Comparison of ENCODE assay signal across 8 mouse cellular contexts in genomic region chr7:120977063-120977462, GRCm38 (mm10). TPM values are rescaled to one million over a fixed set of nuclear protein-coding genes. Genes with fewer than 3 reads are reported as not detected.
DNase-seq lines count a peak whose midpoint lies in the region; ATAC-seq lines count a peak whose summit lies in the region.

No protein-coding gene starts in this region.

- H3K4me2 ChIP-seq in forebrain, embryonic 14.5 days (ENCODE audit: low read length), result no peak overlapping the region
- no peak overlapping the region for H3K4me2 ChIP-seq in forebrain, embryonic 12.5 days
- peak overlapping the region; percentile 7 for H3K4me2 ChIP-seq in heart, embryonic 14.5 days (ENCODE audit: low read length)
- peak overlapping the region; percentile 93; the same call in 1 of the 2 replicates for H3K4me2 ChIP-seq in liver, embryonic 15.5 days

- peak; percentile 80 for DNase-seq in forebrain, embryonic 14.5 days (ENCODE audit: low spot score)
- peak; percentile 70 for DNase-seq in 416B (ENCODE audit: low read depth)
- DNase-seq in urinary bladder, postnatal 25 days (ENCODE audit: low spot score), result no peak
- no peak for DNase-seq in adrenal gland, adult 8-10 months
- DNase-seq in cerebellum, adult 9-10 months, result no peak

- no peaks in the 10 kb centered on the region for H3K36me3 ChIP-seq in forebrain, embryonic 14.5 days (ENCODE audit: control insufficient read depth, insufficient read depth, low read length)
- no peaks in the 10 kb centered on the region for H3K36me3 ChIP-seq in forebrain, embryonic 12.5 days (replicated peaks)
- no peaks in the 10 kb centered on the region for H3K36me3 ChIP-seq in heart, embryonic 14.5 days (ENCODE audit: control insufficient read depth, insufficient read depth, low read length)
- H3K36me3 ChIP-seq in liver, embryonic 15.5 days (replicated peaks), result peaks cover 14% of the 10 kb centered on the region; the same call in 1 of the 2 replicates

- H3K9ac ChIP-seq in forebrain, embryonic 14.5 days (ENCODE audit: low read length), result no peak overlapping the region
- no peak overlapping the region for H3K9ac ChIP-seq in forebrain, embryonic 12.5 days
- H3K9ac ChIP-seq in heart, embryonic 14.5 days (ENCODE audit: low read length), result no peak overlapping the region
- H3K9ac ChIP-seq in liver, embryonic 15.5 days, result no peak overlapping the region

- H3K4me1 ChIP-seq in forebrain, embryonic 14.5 days (ENCODE audit: control insufficient read depth, insufficient read depth, low read length), result peaks cover 19% of the 10 kb centered on the region
- H3K4me1 ChIP-seq in forebrain, embryonic 12.5 days, result peaks cover 24% of the 10 kb centered on the region
- peaks cover 4 to 26% of the 10 kb centered on the region in 2 experiments for H3K4me1 ChIP-seq in heart, embryonic 14.5 days (ENCODE audit: control insufficient read depth in 2 of 2, insufficient read depth in 2 of 2, low read length in 2 of 2)
- peaks cover 68% of the 10 kb centered on the region for H3K4me1 ChIP-seq in liver, embryonic 15.5 days (replicated peaks)

- no peak overlapping the region for H3K4me3 ChIP-seq in forebrain, embryonic 14.5 days (ENCODE audit: low read depth, low read length)
- H3K4me3 ChIP-seq in forebrain, embryonic 12.5 days (replicated peaks), result no peak overlapping the region
- H3K4me3 ChIP-seq in heart, embryonic 14.5 days (ENCODE audit: control insufficient read depth in 1 of 2, insufficient read depth in 1 of 2, low read depth in 1 of 2, low read length in 2 of 2), result no peak overlapping the region
- H3K4me3 ChIP-seq in liver, embryonic 15.5 days (replicated peaks), result 0 out of 2 replicates have a peak overlapping the region, but pooled peaks have one; percentile 0

- H3K9me3 ChIP-seq in forebrain, embryonic 14.5 days (replicated peaks; ENCODE audit: control insufficient read depth, low read length), result no peaks in the 10 kb centered on the region
- H3K9me3 ChIP-seq in forebrain, embryonic 12.5 days, result no peaks in the 10 kb centered on the region
- H3K9me3 ChIP-seq in heart, embryonic 14.5 days (ENCODE audit: control insufficient read depth, low read length), result no peaks in the 10 kb centered on the region
- H3K9me3 ChIP-seq in liver, embryonic 15.5 days (replicated peaks), result no peaks in the 10 kb centered on the region

- 15% methylated on average over 7 of the region's 7 CpGs for whole genome bisulfite sequencing in forebrain, embryonic 14.5 days
- WGBS in forebrain, embryonic 12.5 days, result 53% methylated on average over 7 of the region's 7 CpGs
- 46% methylated on average over 7 of the region's 7 CpGs for WGBS in heart, embryonic 14.5 days
- 70% methylated on average over 7 of the region's 7 CpGs for whole genome bisulfite sequencing in liver, embryonic 15.5 days (ENCODE audit: insufficient replicate concordance)

- H3K27ac ChIP-seq in forebrain, embryonic 14.5 days (ENCODE audit: low read depth, low read length), result no peak overlapping the region
- no peak overlapping the region for H3K27ac ChIP-seq in forebrain, embryonic 12.5 days
- peak overlapping the region; percentile 56 to 66 for H3K27ac ChIP-seq in heart, embryonic 14.5 days (replicated peaks in 1 of 2; ENCODE audit: control insufficient read depth in 1 of 2, insufficient read depth in 1 of 2, low read depth in 2 of 2, low read length in 2 of 2)
- H3K27ac ChIP-seq in liver, embryonic 15.5 days (replicated peaks), result peak overlapping the region; percentile 98; the same call in 1 of the 2 replicates

- no peaks in the 10 kb centered on the region for H3K27me3 ChIP-seq in forebrain, embryonic 14.5 days (replicated peaks; ENCODE audit: control insufficient read depth, insufficient read depth, low read length)
- no peaks in the 10 kb centered on the region for H3K27me3 ChIP-seq in forebrain, embryonic 12.5 days
- no peaks in the 10 kb centered on the region for H3K27me3 ChIP-seq in heart, embryonic 14.5 days (ENCODE audit: control insufficient read depth, insufficient read depth, low read length)
- no peaks in the 10 kb centered on the region for H3K27me3 ChIP-seq in liver, embryonic 15.5 days

- peak; percentile 35; the same call in 1 of the 2 replicates for ATAC-seq in forebrain, embryonic 14.5 days
- no peak for ATAC-seq in forebrain, embryonic 12.5 days (ENCODE audit: low FRiP score)
- ATAC-seq in heart, embryonic 14.5 days (ENCODE audit: insufficient number of reproducible peaks, insufficient read depth, low FRiP score, low read depth), result 0 out of 2 replicates have a peak, but pooled peaks have one; percentile 29
- no peak for ATAC-seq in liver, embryonic 15.5 days (ENCODE audit: insufficient read depth)

RNA-seq across cellular contexts. Expression of gene Cdr2, which starts 5.0 kb away (rescaled TPM):
- 11.3 and 11.9 TPM in 2 replicates for polyA plus RNA-seq in forebrain, embryonic 14.5 days (2014; fragmentation: Nextera tagmentation; extraction: Ambion mirVana)
- polyA plus RNA-seq in forebrain, embryonic 12.5 days (2016; fragmentation: Nextera tagmentation; extraction: Ambion mirVana), result 14.5 and 14.9 TPM in 2 replicates
- 12.8 and 13.8 TPM in 2 replicates for polyA plus RNA-seq in heart, embryonic 14.5 days (2014; fragmentation: Nextera tagmentation; extraction: Ambion mirVana)
- polyA plus RNA-seq in liver, embryonic 15.5 days (2015; fragmentation: Nextera tagmentation; extraction: Ambion mirVana), result 48.6 and 56.8 TPM in 2 replicates
- total RNA-seq in adrenal gland, adult 8-10 months (2022), result 10 to 100 TPM in 1 of 4 experiments, 1 to 10 TPM in 3; 4.9 to 13.0 (median 7.0) TPM

RNA-seq across cellular contexts. Expression of gene Mfsd13b, which starts 5.2 kb away (rescaled TPM):
- 0.10 and 0.57 TPM in 2 replicates for polyA plus RNA-seq in forebrain, embryonic 14.5 days (2014; fragmentation: Nextera tagmentation; extraction: Ambion mirVana)
- 0.15 and 0.20 TPM in 2 replicates for polyA plus RNA-seq in forebrain, embryonic 12.5 days (2016; fragmentation: Nextera tagmentation; extraction: Ambion mirVana)
- polyA plus RNA-seq in heart, embryonic 14.5 days (2014; fragmentation: Nextera tagmentation; extraction: Ambion mirVana), result 0.22 TPM in 1 of 2 replicates, not detected in the other
- 0.15 TPM in 1 of 2 replicates, not detected in the other for polyA plus RNA-seq in liver, embryonic 15.5 days (2015; fragmentation: Nextera tagmentation; extraction: Ambion mirVana)
- total RNA-seq in adrenal gland, adult 8-10 months (2022), result under 1 TPM in 2 of 4 experiments, not detected in 2; 0.15 to 0.49 TPM

RNA-seq across cellular contexts. Expression of gene Mettl9, which starts 57.2 kb away (rescaled TPM):
- polyA plus RNA-seq in forebrain, embryonic 14.5 days (2014; fragmentation: Nextera tagmentation; extraction: Ambion mirVana), result 235 and 236 TPM in 2 replicates
- 227 and 230 TPM in 2 replicates for polyA plus RNA-seq in forebrain, embryonic 12.5 days (2016; fragmentation: Nextera tagmentation; extraction: Ambion mirVana)
- 113 TPM in 2 replicates for polyA plus RNA-seq in heart, embryonic 14.5 days (2014; fragmentation: Nextera tagmentation; extraction: Ambion mirVana)
- 42.8 and 43.2 TPM in 2 replicates for polyA plus RNA-seq in liver, embryonic 15.5 days (2015; fragmentation: Nextera tagmentation; extraction: Ambion mirVana)
- 100 to 1,000 TPM; 104 to 126 (median 113) TPM for total RNA-seq in adrenal gland, adult 8-10 months (2022)

RNA-seq across cellular contexts. Expression of gene Polr3e, which starts 59.5 kb away (rescaled TPM):
- 22.7 and 23.2 TPM in 2 replicates for polyA plus RNA-seq in forebrain, embryonic 14.5 days (2014; fragmentation: Nextera tagmentation; extraction: Ambion mirVana)
- polyA plus RNA-seq in forebrain, embryonic 12.5 days (2016; fragmentation: Nextera tagmentation; extraction: Ambion mirVana), result 33.5 and 34.9 TPM in 2 replicates
- polyA plus RNA-seq in heart, embryonic 14.5 days (2014; fragmentation: Nextera tagmentation; extraction: Ambion mirVana), result 8.2 and 13.4 TPM in 2 replicates
- 12.8 and 13.4 TPM in 2 replicates for polyA plus RNA-seq in liver, embryonic 15.5 days (2015; fragmentation: Nextera tagmentation; extraction: Ambion mirVana)
- total RNA-seq in adrenal gland, adult 8-10 months (2022), result 10 to 100 TPM; 23.6 to 34.6 (median 27.7) TPM

Comparison
In these comparisons a context has a peak if more than half of its experiments do, and no peak if none do; other contexts are left out.
1. ATAC-seq: peak in forebrain, embryonic 14.5 days (single experiment) and heart, embryonic 14.5 days (single experiment); none in forebrain, embryonic 12.5 days (single experiment) and liver, embryonic 15.5 days (single experiment).
2. DNase-seq: peak in forebrain, embryonic 14.5 days (single experiment) and 416B (single experiment); none in urinary bladder, postnatal 25 days (single experiment), adrenal gland, adult 8-10 months (single experiment) and cerebellum, adult 9-10 months (single experiment).
3. H3K27ac ChIP-seq: peak in heart, embryonic 14.5 days (2 of 2) and liver, embryonic 15.5 days (single experiment); none in forebrain, embryonic 14.5 days (single experiment) and forebrain, embryonic 12.5 days (single experiment).
4. H3K4me2 ChIP-seq: peak in heart, embryonic 14.5 days (single experiment) and liver, embryonic 15.5 days (single experiment); none in forebrain, embryonic 14.5 days (single experiment) and forebrain, embryonic 12.5 days (single experiment).